Mouse (Mus musculus) megakaryocyte, embryonic 14.5 days (primary cell): Measurements from ENCODE around the gene AC124108.1.

Experiments used
- FLI1 ChIP-seq: IDR thresholded peaks from 2 replicates; pipeline ENCODE4 v1.6.1; 2012; ENCODE audit warnings: low read length, inconsistent platforms, mixed read lengths
- GATA1 ChIP-seq: IDR thresholded peaks from 3 replicates; pipeline ENCODE4 v1.6.1; 2012; ENCODE audit warnings: mixed read lengths, low read length, inconsistent platforms, borderline replicate concordance

DNA sequence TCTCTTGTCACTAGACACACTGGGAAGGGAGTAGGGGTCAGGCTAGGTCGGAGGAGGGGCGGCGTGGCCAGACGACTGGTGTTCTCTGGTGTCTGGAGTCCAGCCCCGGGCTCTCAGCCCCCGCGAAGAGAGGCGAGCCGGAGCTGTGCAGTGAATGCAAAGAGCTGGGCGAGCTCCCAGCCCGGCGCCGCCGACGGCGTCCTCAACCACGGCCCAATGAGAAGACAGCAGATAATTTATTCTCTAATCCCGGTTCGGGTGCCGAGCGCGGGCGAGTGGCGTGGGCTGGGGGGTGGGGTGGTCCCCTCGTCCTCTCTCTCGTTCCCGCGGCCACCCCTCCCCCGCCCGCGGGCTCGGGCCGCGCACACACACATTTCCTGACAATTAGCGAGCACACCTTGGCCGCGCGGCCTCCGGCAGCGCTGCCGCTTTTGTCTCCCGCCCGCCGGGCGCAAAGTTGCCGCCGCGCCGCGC lies 1.2 kb upstream of the AC124108.1 start:
- TF ChIP-seq GATA1 (no peak), FLI1 (no peak)
